Mouse (Mus musculus) layer of hippocampus, postnatal 25 days (tissue): ENCODE results near the gene Hgfac. TPM values are rescaled to one million over a fixed set of nuclear protein-coding genes. Genes with fewer than 3 reads are reported as not detected.

ENCODE experiments used
- DNase-seq, 2 experiments: peaks; one replicate each; pipeline ENCODE4 v3.0.0; 2022; ENCODE audit warnings: mixed read lengths in 2 of 2, low spot score in 1 of 2; ENCODE audit errors: extremely low spot score in 1 of 2
- total RNA-seq, 2 experiments: library from RNA; stranded (reverse); gene quantifications; 2 replicates each; pipeline ENCODE4 v1.2.3; 2021

The Hgfac gene
- under 1 TPM; 0.64 to 0.80 TPM for total RNA-seq

DNA sequence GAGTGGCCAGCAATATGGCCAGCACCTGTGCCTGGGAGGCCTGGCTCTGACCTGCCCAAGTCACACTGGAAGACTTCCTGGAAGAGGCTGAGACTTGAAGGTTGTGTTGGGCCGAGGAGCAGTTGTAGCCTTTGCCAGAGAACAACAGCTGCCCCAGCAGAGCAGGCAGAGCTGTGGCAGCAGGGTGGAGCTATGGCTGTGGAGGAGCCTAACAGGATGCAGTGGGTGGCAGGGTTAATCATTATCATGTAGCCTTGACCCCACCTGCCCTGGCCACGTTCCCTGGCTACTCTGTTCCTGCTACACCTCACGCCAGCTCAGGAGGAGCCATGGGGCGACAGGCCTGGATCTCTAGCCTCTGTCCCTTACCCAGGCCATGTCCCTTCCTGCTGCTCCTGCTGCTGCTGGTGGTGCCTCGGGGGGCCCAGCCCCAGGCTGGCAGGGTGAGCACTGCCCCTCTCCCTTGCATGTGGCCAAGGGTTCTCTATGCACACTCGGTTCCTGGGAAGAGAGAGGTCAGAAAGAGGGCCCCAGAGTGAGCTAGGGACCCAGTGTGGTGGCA lies at the start of gene Hgfac:
Gene Hgfac, plus strand, starts transcription at position 242 of the 562 bp plus-strand sequence.
- DNase-seq = no peak

DNA sequence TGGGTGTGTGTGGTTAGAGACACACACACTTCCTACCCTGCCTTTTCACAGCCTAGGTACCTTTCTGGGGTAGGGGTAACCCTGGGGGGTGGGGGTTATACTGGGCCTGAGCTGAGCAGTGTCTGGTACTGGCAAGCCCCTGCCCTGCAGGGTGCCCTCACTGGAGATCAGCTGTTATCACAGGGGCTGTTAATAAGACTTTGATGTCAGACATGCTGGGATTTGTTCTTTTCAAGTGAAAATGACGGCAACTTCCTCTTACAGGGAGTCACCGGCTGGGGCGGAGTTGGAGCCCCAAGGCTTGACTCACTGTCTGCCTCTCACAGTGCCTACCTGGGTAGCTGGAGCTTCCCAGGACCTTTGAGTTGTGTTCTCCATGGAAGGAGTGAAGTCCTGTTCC lies 42.6 kb upstream of the Hgfac start:
- no peak for DNase-seq

DNA sequence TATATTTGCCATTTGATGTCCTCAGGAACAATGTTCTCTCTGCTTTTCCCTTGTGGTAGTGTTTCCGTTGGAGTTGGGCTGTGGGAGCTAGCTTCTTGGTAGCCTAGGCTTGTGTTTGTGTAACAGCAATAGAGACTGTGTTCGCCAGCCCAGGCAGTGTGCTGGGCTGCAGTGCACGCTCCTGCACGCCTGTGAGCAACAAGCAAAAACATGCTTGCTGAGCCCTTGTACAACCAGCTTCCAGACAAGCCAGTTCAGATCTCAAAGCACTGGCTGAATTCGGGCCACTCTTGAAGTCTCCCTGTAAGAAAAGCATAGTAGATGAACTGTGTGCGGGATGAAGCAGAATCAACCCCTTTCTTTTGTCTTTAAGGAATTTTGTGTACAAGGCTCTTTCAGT lies 42.0 kb upstream of the Hgfac start:
- DNase-seq = no peak

DNA sequence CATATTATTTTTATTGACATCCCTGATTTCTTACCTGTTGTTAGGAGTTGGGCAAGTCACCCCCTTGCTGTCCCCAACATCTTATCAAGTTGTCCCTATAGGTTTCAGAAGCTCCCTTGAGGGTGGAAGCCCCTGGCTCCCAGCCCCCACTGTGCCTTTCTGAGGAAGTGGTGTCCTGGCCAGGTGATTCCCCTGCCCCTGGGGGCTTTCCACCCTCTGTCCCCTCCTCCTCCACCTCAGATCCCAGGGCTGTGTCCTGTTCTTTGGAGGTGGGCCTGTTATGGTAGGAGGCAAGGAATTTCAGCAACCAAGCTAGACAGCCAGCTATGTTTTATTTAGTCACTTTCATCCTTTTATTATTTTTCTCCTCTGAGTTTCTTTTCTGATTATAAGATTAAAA lies 41.0 kb upstream of the Hgfac start:
- DNase-seq = no peak

DNA sequence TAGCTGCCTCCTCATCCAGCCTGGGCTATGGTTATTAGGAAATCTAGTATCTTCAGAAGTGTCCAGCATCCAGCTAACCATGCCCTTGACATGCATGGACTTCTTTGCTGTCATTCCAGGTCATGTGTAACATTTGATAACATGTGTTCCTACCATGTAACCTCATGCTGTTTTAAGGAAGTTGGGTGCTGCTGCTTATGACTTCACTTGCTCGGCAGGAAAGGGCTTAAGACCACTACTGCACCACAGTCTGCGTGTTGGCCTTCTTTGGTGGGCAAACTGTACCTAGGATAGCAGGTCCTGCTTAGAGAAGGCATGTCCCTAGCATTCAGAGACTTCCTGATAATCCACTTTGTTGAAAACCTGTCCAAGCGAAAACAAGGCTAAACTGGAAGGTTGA lies 40.2 kb upstream of the Hgfac start:
- no peak for DNase-seq

DNA sequence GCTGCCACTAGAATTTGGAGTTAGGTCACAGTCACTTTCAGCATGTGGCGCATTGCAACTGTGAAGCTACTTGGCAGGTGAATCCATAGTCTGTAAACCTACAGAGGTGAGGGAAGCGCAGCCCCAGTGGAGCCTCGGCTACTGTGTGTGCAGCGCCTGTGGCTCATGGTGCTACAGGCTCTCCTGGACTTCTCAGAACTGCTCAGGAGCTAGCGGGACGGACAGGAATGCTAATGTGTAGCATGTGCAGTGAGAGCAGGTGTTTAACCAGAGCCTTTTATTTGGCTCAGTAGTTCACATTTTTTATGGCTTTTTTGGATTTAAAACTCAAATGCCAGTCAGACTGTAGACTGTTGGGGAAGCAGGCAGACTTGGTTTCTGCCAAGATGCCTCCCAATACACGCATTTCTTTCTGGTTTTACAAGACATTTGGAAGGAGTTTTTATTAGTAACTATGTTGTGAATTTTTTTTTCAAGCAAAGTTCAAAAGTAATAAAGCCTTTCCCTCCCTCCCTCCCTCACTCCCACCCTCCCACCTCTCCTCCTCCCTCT lies 37.6 kb upstream of the Hgfac start:
- no peak for DNase-seq

DNA sequence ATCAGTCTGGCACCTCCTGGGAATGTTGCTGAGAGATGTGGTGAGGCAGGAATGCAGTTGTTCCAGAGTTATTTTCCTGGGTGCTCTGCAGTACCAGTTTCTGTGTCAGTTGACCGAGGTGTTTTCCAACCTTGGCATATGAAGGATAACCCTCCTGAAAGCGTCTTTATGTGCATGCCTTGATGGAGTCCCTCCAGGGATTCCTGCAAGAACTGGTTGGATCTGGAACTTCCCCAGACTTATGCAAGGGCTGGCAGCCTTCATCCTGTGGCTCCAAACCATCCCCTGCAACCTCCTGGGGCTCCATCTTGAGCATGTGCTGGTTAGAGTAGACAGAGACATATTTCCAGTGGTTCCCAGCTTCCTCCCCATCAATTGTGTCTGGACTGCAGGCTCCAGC lies 36.5 kb upstream of the Hgfac start:
- DNase-seq = no peak

DNA sequence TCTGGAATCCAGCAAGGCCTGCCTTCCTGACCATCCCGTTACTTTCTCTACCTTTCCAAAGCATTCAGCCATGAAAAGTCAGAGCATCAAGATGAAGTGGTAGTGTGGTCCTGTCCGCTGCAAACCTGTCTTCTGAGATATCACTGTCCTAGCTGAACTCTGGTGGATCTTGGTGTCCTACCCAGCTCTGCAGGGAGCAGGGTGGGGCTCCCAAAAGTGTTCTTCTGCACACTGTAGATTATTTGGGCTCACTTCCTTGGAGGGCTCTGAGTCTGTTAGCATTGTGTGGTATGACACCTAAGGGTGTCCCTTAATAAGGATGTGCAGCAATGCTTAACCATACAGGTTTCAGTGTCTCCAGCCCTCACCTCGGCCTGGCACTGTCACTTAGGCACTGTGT lies 35.6 kb upstream of the Hgfac start:
- DNase-seq = no peak

DNA sequence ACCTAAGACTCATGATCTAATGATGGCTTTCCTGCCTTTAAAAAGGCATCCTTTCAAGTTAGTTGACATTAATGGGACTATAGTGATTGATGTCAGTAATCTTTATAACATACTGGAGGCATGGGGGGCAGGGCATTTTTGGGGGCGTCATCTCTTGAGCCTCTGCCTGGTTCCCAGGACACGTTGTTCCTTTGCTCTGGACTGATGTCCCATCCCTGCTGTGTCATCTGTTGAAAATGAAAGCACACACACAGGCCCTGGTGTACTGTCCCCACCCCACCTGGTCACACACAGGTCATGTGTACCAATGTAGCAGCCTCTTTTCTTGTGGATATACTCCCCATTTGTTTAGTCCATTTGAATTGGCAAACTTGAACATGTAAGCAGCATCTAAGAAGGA lies 34.7 kb upstream of the Hgfac start:
- no peak for DNase-seq

DNA sequence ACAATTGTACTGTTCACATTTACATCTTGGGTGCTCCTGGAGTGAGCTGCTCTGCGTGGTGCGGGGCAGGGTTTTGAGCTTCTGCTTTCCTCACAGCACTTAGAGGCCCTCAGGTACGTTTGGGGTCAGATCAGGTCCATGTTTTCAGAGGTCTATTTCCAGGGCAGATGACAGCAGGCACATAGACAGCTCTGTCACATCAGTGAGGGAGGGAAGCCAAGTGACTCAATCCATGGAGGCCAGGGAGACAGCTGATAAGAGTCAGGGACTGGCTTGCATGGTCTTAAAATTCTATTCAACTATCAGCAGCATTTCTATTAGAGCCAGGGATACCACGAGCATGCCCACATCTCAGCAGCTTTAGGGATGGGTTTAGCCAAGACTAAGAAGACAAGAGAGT lies 32.1 kb upstream of the Hgfac start:
- no peak for DNase-seq

DNA sequence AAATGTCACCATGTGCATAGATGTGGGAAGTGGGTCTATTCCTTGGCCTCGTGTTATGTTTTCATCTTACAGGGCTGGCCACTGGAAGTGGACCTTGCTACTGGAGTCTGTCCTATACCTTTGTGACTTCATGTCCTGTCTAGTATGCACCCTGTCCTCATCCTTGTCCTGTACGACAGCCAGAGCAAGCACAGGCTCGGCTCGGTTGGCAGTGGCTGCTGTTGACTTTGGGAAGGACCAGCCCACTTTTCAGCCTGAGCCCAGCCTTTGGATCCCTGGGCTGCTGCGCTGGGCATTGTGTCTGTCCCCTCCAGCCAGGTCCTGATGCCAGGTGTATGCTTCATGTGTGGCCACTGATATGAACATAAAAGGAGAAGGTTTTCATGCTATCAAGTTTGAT lies 30.7 kb upstream of the Hgfac start:
- no peak for DNase-seq

DNA sequence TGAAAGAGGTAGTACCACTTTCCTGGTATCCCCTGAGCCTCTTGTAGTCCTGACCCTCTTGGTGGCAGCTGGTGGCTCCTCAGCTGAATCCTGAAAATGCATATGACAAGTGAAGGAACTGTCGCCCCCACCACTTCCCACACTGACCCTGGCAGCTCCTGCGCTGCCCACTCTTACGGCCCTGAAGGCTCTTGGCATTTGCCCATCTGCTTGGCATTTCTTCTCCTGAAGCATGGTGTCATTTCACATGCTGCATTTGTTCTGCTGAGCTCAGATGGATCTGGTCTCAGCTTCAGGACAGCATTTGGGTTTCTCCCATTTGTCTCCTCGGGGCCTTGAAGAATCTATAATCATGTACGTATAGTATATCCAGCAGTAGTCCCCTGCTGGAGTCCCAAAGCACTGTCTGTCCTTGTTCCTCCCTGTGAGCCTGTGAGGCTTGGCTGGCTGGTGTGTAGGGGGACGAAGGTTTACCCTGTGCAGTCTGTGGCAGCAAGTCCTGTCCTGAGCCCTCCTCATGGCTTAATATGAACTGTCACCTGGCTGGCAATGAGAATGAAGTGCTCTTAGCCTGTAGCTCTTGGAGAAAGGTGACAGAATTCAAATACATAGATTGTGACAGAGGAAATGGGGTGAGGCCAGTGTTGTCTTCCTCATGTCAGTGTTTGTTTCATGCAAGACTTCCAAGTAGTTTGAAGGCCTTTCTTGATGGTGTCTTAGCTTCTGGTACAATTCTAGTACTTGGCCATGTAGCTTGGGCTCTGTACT lies 30.0 kb upstream of the Hgfac start:
- DNase-seq = no peak

DNA sequence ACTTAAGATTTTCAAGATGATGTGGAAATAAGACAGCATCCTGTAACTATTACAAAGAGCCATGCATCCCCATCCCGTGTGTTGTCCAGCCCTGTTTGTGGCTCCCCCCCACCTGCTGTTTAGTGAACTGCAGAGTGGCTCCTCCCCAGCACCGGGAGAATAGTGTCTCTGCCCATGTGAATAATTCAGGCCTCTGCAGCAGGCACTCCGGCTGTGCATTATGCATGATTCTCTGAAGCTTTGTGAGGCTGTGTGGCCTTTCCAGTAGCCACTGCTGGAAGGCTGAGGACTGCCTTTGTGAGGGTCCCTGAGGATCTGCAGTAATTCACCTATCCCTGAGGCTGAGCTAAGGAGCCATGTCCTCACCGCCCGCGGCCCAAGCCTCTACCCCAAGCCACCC lies 27.3 kb upstream of the Hgfac start:
- no peak for DNase-seq

DNA sequence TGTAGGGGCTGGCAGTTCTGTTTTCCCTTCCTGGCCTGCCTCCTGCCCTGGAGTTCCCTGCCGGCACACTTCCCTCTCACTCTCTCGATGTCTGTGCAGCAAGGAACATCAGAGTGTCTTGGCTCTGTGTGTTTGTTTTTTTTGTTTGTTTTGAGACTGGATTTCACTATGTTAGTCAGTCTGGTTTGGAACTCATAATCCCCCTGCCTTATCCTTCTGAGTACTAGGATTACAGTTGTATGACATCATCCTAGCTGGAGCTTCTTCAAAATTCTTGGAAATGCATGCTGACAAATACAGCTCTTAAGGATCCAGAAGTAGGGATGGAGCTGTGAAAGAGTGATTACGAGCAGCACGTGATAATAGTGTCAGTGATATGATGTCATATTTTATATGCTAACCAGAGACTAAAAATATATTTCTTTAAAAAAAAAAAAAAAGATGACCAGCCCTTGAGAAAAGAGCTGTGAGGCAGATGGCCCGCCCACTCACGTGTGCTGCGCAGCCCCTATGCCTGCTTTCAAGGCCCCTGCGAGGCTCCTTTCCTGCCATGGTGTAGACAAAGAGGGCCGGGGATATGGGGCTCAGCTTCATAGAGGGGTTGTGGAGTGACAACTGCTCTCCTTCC lies 21.5 kb upstream of the Hgfac start:
- DNase-seq = no peak

DNA sequence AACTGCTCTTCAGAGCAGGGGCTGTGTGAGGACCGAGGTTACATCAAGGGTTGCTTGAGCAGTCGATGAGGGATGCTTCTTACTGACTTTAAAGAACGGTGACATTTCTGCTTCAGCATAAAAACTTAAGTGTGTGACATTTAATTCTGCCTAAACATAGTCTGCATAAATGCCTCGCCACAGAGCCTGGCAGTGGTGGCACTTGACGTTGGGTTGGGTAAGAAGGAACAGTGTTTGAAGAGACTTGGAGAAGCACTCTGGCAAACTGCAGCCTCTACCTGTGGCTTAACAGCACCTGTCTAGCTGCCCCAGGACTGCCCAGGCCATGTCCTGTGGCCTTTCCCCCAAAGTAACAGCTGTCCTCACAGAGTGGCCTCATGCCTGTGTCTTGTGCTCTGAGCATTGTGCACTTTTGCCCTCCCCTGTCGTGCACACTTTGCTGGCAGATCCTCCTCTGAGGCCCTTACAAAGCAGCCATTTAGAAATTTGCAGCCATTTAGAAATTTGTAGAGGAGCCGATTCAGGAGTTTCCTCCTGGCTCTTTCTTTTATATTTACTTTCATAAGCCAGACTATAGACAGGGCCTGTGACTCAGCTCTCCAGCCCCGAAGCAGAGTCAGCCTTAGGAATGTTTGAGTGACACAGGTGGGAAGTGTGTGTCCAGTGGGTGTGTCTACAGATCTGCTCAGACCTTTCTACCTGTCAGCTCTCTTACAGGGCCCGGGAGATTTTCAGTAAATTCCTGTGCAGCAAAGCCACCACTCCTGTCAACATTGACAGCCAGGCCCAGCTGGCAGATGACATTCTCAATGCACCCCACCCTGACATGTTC lies 20.7 kb upstream of the Hgfac start:
- DNase-seq = no peak

DNA sequence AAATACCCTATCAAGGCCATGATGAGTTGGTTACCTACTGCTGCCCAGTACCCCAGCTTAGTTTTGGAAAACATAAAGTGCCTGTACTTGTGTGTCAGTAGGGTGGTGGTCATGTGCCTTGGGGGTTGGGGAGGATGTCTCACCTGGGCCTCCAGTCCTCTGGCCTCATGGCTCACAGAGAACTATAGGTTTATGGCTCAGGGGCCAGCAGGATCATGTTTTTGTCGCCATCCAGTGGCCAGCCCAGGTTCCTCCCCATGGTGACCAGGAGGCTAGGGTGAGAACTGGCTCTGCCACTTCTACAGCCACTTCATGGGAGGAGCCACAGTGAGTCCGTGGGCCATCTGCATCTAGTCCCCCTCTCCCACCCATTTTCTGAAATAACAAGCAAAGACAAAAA lies 16.3 kb upstream of the Hgfac start:
- peak; percentile 38 to 67 for DNase-seq

DNA sequence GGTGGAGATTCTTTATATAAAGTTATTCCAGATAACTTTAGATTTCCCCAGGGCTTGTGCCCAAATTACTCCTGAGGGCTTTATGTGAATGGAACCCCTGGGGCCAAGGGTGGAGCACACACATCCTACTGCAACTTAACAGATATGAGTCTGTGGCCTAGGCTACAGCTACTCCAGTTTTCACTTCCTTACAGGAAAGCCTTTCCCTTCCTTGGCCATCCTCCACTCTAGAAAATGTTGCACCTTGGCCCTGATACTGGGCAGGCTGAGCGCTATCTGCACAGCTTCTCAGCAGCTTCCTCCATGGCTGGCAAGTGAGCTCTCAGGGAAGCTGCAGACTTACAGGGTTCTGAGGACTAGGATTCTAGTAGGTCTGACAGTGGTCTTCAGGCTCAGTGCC lies 12.0 kb upstream of the Hgfac start:
- no peak for DNase-seq

DNA sequence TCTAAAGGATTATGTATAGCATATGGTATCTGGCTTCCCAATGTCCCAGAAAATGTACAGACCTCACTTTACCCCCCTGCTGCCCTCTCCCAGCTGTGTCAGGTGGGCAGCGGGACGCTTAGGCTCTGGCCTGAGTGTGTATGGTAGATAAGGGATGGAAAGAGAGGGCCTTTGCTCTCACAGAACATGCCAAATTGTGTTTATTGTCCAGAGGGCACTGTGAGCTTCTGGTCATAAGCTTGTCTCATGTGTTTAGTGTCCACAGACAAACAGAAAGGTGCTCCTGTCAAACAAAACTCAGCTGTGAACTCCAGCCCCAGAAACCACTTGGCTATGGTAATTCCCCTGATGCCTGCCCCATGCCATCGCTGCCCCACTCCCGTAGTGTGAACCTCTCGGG lies 11.6 kb upstream of the Hgfac start:
- DNase-seq = no peak

DNA sequence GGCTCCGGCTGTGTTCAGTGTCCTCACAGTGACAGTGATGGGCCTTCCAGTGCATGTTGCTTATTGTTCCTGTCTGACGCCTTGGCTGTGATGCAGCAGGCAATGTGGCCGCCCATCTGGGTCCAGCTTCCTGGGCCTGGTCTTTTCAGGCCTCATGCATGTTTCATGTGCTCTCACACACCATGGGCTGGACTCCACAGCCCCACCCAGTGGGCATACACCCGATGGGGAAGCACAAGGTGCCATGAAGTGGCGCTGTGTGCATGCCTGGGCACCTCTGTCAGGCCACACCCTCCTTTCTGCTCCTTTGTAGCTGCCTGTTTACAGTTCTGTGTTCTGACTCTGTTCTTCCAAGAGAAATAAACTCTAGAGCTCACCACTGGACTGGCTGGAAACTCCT lies 8.2 kb upstream of the Hgfac start:
- DNase-seq = no peak

DNA sequence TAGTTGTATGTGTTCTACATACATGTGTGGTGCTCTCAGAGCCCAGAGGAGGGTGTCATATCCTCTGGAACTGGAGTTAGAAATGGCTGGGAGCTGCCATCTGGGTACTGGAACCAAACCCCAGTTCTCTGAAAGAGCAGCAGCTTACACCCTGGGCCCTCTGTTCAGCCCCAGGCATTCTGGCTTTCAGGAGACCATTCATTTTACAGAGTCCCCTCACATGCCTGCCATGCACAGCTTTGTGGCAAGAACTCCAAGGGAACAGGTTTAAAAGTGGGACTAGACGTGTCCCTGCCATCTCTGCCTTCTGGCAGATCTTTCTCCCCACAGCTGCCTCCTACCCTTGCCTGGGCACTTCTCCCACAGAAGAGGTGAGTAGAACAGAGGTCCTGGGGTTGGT lies 7.7 kb upstream of the Hgfac start:
- no peak for DNase-seq

DNA sequence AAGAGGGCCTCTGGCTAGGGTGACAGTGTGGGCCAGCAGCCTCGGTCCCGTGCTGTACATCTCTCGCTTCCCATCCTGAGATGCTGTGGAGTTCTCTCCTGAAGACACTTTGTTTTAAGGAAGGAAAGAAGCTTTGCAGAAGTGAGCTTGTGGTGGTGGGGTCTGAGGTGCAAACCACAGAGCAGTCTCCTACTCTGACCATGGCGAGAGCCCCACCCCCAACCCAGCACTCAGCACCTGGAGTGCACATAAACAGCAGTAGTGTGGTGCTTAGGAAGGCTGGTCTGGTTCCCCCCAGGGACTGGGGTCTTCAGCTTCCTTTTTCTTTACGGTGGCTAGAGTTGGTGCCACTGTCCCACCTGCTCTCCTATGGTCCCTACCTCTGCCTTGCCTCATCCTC lies 6.2 kb upstream of the Hgfac start:
- DNase-seq = no peak
